Mouse (Mus musculus): ENCODE results near the gene Wee2. TPM values are rescaled to one million over a fixed set of nuclear protein-coding genes. Genes with fewer than 3 reads are reported as not detected.

Wee2 gene
- polyA plus RNA-seq, 1 experiment from 2014 or later, result not detected

DNA sequence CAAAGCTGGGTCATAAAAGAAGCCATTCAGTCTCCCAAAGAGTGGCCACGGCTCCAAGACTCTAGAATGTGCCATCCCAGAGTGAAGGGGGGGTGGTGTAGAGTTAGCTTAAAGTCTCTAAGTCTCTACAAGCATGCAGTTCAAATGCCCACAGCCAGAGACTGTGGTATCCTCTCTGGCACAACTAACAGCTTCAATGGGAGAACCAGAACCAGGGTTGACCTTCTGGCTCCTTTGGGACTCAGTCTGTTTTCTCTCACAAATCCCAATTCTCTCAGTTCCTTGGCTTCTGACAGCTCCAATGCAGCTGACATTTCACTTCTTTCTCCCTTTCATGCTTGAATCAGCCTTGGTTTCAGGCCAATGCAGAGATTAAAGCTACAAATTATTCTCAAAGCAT is 15.9 kb upstream of the Wee2 start:
- no peak for TF ChIP-seq CTCF (IDR thresholded peaks at IDR 0.05)
- CTCF ChIA-PET, result interaction anchor here (0.9 to 2.6 kb wide), 9 partner anchors 11 to 267 kb away, joined by 3 to 21 read pairs (median 4); partner anchors contain the start of gene E330009J07Rik
- ATAC-seq (no peak), DNase-seq (ENCODE audit: low read depth, low spot score) (no peak)
- in situ Hi-C loops (cut with MboI; ENCODE audit: low pct_unique_long_range_greater_than_20kb), result no loop called here
- POLR2A ChIA-PET, result interaction anchor here (0.7 kb wide), 1 partner anchor 234 kb away, joined by 3 read pairs; no protein-coding TSS in a partner anchor
- H3K27me3 ChIP-seq, result peaks cover 6% of the 10 kb centered on the region

DNA sequence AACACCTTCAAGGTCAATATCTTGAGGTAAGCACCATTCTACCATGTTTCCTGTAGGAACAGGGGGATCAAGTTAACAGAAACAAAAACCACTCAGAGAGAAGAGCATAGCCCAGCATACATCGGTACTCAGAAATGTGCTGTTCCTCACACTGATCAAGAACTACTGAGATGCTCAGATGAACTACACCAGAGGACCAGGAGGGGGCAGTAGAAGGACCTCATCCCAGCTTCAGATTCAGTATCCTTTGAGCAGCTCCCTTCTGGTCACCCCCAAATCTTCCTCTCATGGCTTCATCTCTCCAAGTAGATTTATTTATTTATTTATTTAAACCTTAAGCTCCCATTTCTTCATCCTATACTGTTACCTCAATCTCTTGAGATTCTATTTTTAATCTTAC is 15.1 kb upstream of the Wee2 start:
- in situ Hi-C loops (cut with MboI; ENCODE audit: low pct_unique_long_range_greater_than_20kb), result no loop called here
- POLR2A ChIA-PET, result no interaction called here
- peaks cover 6% of the 10 kb centered on the region for H3K27me3 ChIP-seq
- no peak for DNase-seq (ENCODE audit: low read depth, low spot score)
- no peak for ATAC-seq
- peak; percentile 75 for TF ChIP-seq CTCF (IDR thresholded peaks at IDR 0.05)
- CTCF ChIA-PET, result interaction anchor here (0.9 to 2.6 kb wide), 10 partner anchors 8 to 266 kb away, joined by 3 to 21 read pairs (median 4); partner anchors contain the start of gene E330009J07Rik

DNA sequence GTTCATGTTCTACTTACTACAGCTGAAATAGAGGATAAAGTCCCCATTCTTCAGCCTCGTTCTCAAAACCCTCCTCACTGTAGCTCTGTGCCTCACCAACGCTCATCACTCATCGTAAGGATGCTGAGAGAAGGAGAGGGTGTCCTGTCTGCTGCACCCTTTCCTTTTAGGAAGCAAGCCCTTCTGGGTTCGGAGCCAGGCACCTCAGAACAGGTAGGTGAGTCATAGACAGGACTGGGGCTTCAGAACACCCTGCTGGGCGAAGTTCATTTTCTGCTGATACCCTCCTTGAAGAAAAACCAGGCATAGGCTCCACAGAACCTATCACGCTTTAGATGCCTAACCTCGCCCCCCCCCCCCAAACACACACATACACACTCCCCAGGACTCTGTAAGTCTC is 11.4 kb upstream of the Wee2 start:
- H3K27me3 ChIP-seq, result peaks cover 6% of the 10 kb centered on the region
- CTCF ChIA-PET, result interaction anchor here (1.0 to 1.4 kb wide), 2 partner anchors 27 to 39 kb away, joined by 3 to 5 read pairs; no protein-coding TSS in a partner anchor
- no peak for TF ChIP-seq CTCF (IDR thresholded peaks at IDR 0.05)
- no peak for ATAC-seq
- in situ Hi-C loops (cut with MboI; ENCODE audit: low pct_unique_long_range_greater_than_20kb), result no loop called here
- POLR2A ChIA-PET, result no interaction called here
- no peak for DNase-seq (ENCODE audit: low read depth, low spot score)

DNA sequence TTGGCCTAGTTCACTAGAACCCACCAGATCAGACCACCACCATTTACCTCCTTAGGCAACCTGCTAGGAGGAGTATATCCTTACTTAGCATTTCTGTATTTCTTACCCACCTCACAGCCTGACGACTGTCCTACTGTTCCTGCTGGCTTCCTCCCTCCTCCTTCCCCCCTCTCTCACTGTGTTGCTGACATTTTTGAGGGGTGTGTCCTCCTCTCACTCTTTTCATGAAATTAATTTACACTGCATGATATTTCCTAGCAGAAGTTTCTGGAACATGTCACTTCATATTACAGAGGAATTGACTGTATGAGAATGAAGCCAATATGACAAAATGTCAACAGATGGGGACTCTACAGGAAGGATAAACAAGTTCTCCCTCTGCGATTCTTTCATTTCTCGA is 10.2 kb upstream of the Wee2 start:
- peaks cover 6% of the 10 kb centered on the region for H3K27me3 ChIP-seq
- ATAC-seq (no peak), DNase-seq (ENCODE audit: low read depth, low spot score) (no peak)
- ChIA-PET CTCF (no interaction called here), POLR2A (no interaction called here)
- no peak for TF ChIP-seq CTCF (IDR thresholded peaks at IDR 0.05)
- in situ Hi-C loops (cut with MboI; ENCODE audit: low pct_unique_long_range_greater_than_20kb), result no loop called here

DNA sequence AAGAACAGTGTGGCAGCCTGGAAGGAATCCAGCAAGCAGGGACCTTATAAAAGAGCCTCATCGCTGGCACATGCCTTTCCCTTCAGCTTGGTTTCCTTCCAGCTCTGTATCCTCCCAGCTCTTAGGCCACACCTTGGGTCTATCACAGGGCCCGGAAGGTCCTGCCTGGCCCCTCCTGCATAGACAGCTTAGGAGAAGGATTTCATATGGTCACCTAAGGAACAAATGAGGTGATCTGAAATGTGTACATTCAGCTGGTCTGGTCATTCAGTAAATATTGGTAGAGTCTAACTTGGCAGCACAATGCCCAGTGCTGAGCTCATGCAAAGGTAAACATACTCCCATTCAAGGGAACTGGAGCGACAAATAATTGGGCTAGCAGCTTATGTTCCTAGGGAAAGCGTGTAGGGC is 9.4 kb upstream of the Wee2 start:
- in situ Hi-C loops (cut with MboI; ENCODE audit: low pct_unique_long_range_greater_than_20kb), result no loop called here
- ATAC-seq (no peak), DNase-seq (ENCODE audit: low read depth, low spot score) (no peak)
- ChIA-PET CTCF (interaction anchor here (1.1 kb wide), 1 partner anchor 20 kb away, joined by 3 read pairs; no protein-coding TSS in a partner anchor), POLR2A (no interaction called here)
- TF ChIP-seq CTCF (IDR thresholded peaks at IDR 0.05), result no peak
- peaks cover 6% of the 10 kb centered on the region for H3K27me3 ChIP-seq

DNA sequence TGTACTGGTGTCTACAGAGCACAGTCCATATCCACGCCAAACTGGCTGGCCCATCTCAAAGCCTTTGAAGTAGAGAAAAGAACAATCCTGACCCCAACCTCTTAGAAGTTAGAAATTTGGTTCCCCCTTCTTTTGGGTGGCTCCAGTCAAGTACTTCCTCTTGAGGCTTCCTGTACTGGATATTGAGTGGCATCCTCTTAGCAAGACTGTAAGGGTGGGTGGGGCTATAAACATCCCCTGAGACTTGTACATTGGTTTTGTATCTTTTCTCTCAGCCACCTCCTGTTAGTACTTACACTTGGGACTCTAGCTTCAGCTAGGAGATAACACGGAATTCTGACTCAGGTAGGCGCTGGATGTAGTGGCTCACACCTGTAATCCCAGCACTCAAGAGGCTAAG is 8.6 kb upstream of the Wee2 start:
- ChIA-PET CTCF (interaction anchor here (1.1 kb wide), 1 partner anchor 20 kb away, joined by 3 read pairs; no protein-coding TSS in a partner anchor), POLR2A (no interaction called here)
- in situ Hi-C loops (cut with MboI; ENCODE audit: low pct_unique_long_range_greater_than_20kb), result no loop called here
- no peak for DNase-seq (ENCODE audit: low read depth, low spot score)
- no peak for ATAC-seq
- H3K27me3 ChIP-seq, result peaks cover 6% of the 10 kb centered on the region
- TF ChIP-seq CTCF (IDR thresholded peaks at IDR 0.05), result no peak

DNA sequence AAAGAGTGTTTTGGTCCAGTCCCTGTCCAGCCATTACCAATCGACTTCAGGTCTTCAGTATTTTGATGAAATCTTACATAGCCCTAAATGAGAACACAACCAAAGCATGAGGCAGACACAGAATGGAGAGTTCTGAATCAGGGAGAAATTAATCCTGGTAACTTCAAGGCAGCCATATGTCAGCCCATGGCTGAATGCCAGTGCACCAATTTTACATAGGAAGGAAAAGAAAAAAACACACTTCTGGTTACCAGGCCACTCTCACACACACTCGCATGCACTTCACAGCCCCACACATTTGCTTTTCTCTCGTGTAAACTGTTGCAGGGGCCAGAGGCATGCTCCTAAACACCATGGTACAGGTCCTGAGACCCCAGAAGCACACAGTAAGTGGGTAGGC is 8.0 kb upstream of the Wee2 start:
- peaks cover 6% of the 10 kb centered on the region for H3K27me3 ChIP-seq
- no peak for TF ChIP-seq CTCF (IDR thresholded peaks at IDR 0.05)
- ChIA-PET CTCF (no interaction called here), POLR2A (no interaction called here)
- in situ Hi-C loops (cut with MboI; ENCODE audit: low pct_unique_long_range_greater_than_20kb), result no loop called here
- DNase-seq (ENCODE audit: low read depth, low spot score) (no peak), ATAC-seq (no peak)

DNA sequence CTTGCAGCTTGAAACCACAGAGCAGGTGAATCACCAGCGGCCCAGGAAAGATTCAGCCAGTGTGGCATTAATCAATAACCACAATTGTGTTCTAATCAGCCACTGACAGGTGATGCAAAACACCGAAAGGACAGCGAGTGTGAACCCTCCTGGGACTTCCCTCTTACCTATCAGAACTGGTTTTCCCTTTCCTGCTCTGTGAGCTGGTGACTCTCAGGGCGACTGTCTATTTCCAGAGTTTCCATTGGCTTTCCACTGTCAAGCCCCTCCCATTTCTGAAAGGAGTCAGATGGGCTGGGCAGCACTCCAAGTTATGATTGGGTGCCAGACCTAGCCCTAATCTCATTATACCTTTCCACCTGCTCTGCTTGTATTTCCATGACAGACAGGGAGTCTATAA is 7.5 kb upstream of the Wee2 start:
- POLR2A ChIA-PET, result no interaction called here
- DNase-seq (ENCODE audit: low read depth, low spot score), result no peak
- CTCF ChIA-PET, result no interaction called here
- ATAC-seq, result no peak
- TF ChIP-seq CTCF (IDR thresholded peaks at IDR 0.05), result no peak
- in situ Hi-C loops (cut with MboI; ENCODE audit: low pct_unique_long_range_greater_than_20kb), result no loop called here
- peaks cover 8% of the 10 kb centered on the region for H3K27me3 ChIP-seq

DNA sequence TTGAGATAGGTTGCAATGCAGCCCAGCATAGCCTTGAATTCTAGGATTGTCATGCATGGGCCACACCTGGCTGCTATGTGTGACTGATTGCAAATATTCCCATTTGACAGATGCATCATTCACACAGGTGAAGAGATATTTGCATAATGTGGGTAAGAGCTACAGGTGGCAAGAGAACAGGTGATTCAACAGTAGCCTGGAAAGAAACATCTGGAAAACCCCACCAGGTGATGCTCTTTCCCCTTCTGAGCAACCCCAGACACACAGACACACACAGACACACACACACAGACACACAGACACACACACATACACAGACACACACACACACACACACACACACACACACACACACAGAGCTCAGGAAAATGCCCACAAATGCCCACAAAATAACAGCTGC is 7.1 kb upstream of the Wee2 start:
- DNase-seq (ENCODE audit: low read depth, low spot score) (no peak), ATAC-seq (no peak)
- no peak for TF ChIP-seq CTCF (IDR thresholded peaks at IDR 0.05)
- POLR2A ChIA-PET, result no interaction called here
- CTCF ChIA-PET, result no interaction called here
- peaks cover 10% of the 10 kb centered on the region for H3K27me3 ChIP-seq
- in situ Hi-C loops (cut with MboI; ENCODE audit: low pct_unique_long_range_greater_than_20kb), result no loop called here

DNA sequence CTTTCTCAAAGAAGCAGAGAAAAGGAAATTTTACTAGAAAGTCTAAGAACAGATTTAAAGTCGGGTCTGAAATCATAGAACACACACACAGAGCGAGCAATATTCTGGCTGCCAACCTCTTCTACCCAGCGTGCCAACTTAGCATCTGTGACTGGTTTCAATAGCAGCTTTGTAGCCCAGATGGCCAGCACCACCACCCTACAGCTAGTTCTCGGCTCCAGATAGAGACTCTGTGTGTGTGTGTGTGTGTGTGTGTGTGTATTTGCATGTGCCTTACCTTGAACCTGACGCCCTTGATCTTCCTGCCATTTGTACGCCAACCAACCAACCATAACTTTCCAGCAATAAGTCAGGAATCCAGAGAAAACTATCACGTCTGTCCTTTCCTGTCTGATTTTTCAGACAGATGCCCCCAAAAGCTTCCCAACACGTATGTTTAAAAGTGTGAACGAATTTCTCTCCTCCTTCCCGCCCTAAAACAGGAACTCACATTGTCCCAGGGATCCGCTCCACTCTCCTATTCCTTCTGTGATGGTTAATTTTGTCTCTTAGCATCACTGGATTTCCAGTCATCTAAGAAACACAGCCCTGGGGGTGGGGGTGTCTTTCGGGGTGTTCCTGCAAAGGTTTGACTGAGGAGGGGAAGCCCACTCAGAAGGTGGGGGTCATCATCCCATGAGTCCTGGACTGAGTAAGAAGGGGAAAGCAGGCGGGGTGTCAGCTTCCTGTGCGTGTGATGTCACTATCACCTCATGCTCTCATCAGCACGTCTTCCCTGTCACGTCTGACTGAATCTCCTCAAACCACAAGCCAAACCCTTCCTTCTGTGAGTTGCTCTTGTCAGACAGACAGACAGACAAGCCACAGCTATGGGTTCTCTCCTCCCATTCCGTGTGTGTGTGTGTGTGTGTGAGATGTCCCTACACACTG is 6.3 kb upstream of the Wee2 start:
- ChIA-PET POLR2A (no interaction called here), CTCF (no interaction called here)
- TF ChIP-seq CTCF (IDR thresholded peaks at IDR 0.05), result no peak
- peaks cover 13% of the 10 kb centered on the region for H3K27me3 ChIP-seq
- DNase-seq (ENCODE audit: low read depth, low spot score) (no peak), ATAC-seq (no peak)
- in situ Hi-C loops (cut with MboI; ENCODE audit: low pct_unique_long_range_greater_than_20kb), result no loop called here

DNA sequence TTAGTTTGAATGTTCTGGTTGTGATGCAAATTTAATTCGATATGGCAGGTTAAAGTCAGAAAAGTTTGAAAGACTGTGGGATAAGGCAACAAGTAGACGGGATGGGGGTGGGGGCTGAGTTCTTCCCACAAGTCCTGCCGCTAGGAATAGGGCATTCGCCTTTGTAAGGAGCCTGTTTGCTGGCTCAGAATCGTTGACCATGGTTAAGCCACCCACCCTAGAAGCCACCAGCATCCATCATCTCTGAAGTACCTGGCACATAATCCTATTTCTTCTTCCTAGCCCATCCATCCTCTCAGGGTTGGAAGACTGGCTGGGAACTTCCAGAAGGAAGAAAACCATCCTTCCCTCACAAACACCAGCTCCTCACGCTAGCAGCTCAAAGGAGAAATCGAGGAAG is 4.2 kb upstream of the Wee2 start:
- in situ Hi-C loops (cut with MboI; ENCODE audit: low pct_unique_long_range_greater_than_20kb), result no loop called here
- DNase-seq (ENCODE audit: low read depth, low spot score) (no peak), ATAC-seq (no peak)
- TF ChIP-seq CTCF (IDR thresholded peaks at IDR 0.05), result no peak
- ChIA-PET CTCF (interaction anchor here (3.3 kb wide), 1 partner anchor 11 kb away, joined by 21 read pairs; no protein-coding TSS in a partner anchor), POLR2A (no interaction called here)
- peaks cover 34% of the 10 kb centered on the region for H3K27me3 ChIP-seq
